Mouse (Mus musculus): ENCODE data around the gene Smtn.

- TF ChIP-seq POLR2A (IDR thresholded peaks at IDR 0.05; ENCODE audit: borderline replicate concordance, control insufficient read depth, low read depth, low read length): no peak
- no peak for TF ChIP-seq CTCF (IDR thresholded peaks at IDR 0.05; ENCODE audit: control insufficient read depth, insufficient read depth, low read length)
These were observed 47.7 kb downstream of the Smtn start for GRCm38 (mm10) chr11:3492748-3493147.

Measured in bone marrow, adult 2 months (tissue).